Mouse (Mus musculus) G1E (cell line): ENCODE data around the gene Krt28.

Source experiments
- CTCF ChIP-seq: IDR thresholded peaks from 2 replicates; pipeline ENCODE4 v1.5.1; 2012; ENCODE audit warnings: low read depth, low read length, inconsistent platforms, mixed read lengths
- GATA2 ChIP-seq: IDR thresholded peaks from 2 replicates; pipeline ENCODE4 v1.6.1; 2012; ENCODE audit warnings: low read depth, low read length, inconsistent platforms, borderline replicate concordance
- POLR2AphosphoS5 ChIP-seq: IDR thresholded peaks from 2 replicates; pipeline ENCODE4 v1.6.1; 2012; ENCODE audit warnings: low read depth, low read length, inconsistent platforms; ENCODE audit not compliant: insufficient replicate concordance
- TAL1 ChIP-seq: conservative IDR thresholded peaks from 2 replicates; pipeline ENCODE4 v1.6.1; 2012; ENCODE audit warnings: low read depth, low read length, inconsistent platforms, mixed read lengths

GRCm38 (mm10) chr11:99388661-99389060 is 14.0 kb upstream of the Krt28 start:
- no peak for TF ChIP-seq CTCF
- no peak for TF ChIP-seq GATA2
- no peak for TF ChIP-seq POLR2AphosphoS5
- TF ChIP-seq TAL1: no peak
